Mouse (Mus musculus) frontal cortex, postnatal 10 days (tissue): ENCODE results near the gene Erich3.

ENCODE experiments used
- DNase-seq, 2 experiments: peaks; one replicate each; pipeline ENCODE4 v3.0.0; 2022; ENCODE audit warnings: low spot score in 2 of 2, mixed read lengths in 1 of 2

Gene Erich3

DNA sequence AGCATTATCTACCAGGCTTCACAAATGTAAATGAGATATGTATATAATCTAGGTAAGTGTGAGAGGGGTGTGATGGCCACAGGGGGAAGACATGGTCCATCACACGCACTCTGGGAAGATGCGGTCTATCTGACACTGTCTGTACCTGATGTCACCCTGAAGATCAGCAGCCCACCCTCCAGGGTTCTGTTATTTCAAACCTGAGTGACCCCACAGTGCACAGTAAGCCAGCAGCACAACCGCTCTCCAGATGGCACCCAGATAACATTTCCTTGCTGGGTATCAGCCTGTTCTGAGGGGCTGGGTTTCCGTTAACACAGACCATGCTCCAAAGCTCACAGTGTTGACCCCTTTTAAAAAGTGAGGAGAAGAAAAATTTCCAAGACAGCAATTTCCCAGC lies 102.7 kb downstream of the Erich3 start:
- DNase-seq: no peak

- DNase-seq: no peak
Observed at GRCm38 (mm10) chr3:154771651-154772050, 108.0 kb downstream of the Erich3 start.

- no peak for DNase-seq
Observed at GRCm38 (mm10) chr3:154778836-154779595, 115.4 kb downstream of the Erich3 start.

DNA sequence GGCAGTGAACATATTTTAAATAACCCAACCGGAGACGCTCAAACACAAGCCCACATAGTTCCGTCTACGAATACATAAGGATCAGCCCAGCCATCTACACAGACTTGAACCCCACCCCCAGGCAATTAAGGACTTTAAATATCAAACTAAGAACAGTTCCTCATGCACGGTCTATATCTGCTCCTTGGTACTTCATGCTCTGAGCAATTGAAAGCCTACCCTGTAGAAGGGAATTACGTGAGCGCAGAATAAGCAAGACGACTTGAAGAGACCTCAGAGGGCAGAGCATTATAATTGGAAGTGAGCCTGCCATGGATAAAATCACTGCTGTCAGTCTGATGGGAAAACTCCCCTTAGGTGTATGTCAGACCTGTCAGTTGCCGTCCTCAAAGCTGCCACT lies 122.7 kb downstream of the Erich3 start:
- DNase-seq: no peak

GRCm38 (mm10) chr3:154787611-154788010 lies 124.0 kb downstream of the Erich3 start:
- no peak for DNase-seq

DNA sequence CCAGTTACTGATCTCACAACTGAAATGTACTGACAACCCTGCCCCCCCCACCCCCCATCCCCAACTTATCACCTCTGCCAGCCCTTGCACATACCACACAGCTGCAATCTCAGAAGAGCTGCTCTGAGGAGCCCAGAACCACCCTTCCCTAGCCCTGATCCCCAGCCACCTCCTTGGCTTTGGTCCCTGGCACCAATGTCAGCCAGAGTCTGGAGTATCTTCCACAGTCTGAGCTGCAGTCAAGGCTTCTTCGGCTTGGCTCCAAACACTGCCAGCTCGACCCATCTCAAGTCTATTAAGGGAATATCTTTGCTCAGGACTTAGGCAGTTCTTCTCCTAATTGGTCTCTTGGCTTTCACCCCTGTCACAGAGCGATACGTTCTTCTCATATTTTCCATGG lies 129.9 kb downstream of the Erich3 start:
- no peak for DNase-seq

DNA sequence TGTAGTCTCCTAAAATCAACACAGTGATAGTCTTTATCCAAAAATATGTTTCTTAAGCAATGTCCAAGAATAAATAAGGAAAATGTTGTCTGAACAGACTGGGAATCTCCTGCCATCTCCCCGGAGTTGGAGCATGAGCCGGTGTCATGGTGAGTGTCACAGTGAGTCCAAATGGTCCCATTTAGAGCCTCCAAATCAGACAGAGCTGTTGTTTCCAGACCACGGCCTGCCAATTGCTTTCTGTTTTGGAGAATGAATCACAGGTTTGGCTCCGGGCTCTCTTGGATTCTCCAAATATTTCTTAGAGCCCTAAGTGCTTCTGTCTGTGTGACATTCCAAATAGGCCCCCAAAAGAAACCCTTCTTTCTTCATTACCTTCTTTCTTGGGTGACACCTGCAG lies 135.1 kb downstream of the Erich3 start:
- DNase-seq: no peak

- no peak for DNase-seq
Observed at GRCm38 (mm10) chr3:154800454-154800853, 136.8 kb downstream of the Erich3 start.

- DNase-seq: no peak
Observed at GRCm38 (mm10) chr3:154800888-154801429, 137.3 kb downstream of the Erich3 start.

DNA sequence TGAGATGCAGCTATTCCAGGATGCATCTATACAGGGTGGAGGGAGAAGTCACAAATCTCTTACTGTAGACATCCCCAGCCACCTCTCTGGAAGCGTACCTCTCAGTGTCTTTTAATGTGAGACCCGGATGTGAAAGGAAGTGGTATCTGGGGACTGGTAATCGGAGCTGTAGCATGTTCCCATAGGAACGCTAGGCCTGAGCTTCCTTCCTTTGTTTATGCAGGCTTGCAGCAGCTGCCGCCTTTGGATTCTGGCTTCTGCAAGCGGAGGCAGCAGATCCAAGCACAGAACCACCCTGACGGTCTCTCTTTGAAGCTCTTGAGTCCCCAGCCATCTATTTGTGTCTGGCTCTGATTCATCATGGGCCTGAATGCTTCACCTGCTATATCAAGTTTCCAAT lies 143.0 kb downstream of the Erich3 start:
- peak; percentile 52 to 61 for DNase-seq

DNA sequence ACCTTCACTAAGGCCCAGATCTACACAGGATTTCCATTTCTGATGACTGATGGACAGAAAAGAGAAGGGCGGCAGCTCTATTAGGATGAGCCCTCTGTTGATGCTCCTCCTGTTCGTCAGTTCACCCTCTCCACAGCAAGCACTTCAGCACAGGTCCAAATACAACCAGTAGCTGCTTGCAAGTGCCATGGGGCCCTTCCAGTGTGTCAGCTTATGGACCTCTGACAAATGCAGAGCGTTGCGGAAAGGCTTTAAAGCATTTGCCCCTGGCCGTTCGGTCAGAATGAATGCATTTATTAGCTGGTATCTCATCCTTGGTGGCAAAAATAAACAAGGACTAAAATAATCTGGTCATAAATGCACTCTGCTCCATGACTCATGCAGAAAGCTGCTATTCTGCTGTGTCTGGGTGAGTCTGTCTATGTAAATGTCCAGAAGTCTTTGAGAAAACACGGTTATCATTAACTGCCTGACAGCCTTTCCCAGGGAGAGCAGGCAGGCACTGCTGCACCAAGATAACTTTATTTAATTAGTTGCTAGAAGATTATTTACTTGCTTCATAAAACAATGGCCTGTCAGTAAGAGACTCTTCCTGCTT lies 146.7 kb downstream of the Erich3 start:
- DNase-seq: no peak

- no peak for DNase-seq
Observed at GRCm38 (mm10) chr3:154811281-154811680, 147.6 kb downstream of the Erich3 start.

DNA sequence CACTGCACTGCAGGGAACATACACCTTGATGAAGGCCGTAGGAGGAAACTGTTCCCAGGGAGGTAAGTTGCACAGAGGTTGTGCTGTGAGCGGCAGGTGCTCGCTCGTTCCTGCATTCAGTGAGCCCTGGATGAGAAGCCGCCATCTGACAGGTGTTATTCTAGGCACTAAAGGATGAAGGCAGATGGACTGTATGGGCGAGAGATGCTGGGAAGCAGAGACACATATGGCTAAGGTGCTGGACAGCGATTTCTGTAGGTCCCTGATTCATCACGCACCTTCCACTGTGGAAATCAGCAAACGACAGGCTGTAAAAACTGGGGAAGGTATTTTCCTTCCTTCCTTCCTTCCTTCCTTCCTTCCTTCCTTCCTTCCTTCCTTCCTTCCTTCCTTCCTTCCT lies 148.2 kb downstream of the Erich3 start:
- no peak for DNase-seq

DNA sequence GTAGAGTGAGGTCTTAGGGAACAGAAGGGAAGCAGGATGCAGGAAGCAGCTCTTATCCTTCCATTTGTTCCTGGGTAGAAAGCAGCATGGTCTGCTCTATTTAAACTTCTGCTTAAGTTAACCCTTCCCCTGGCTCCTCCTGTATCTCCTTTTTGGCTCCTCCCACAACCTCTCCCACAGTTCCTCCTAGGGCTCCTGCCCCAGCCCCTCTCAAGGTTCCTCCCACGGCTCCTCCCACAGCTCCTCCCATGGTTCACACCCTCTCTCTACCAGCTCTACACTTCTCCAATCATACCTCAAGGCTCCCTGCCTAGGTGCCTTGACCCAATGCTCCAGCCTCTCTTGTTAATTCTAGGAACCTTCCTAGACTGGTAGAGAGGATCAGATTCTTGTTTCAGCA lies 149.2 kb downstream of the Erich3 start:
- no peak for DNase-seq

DNA sequence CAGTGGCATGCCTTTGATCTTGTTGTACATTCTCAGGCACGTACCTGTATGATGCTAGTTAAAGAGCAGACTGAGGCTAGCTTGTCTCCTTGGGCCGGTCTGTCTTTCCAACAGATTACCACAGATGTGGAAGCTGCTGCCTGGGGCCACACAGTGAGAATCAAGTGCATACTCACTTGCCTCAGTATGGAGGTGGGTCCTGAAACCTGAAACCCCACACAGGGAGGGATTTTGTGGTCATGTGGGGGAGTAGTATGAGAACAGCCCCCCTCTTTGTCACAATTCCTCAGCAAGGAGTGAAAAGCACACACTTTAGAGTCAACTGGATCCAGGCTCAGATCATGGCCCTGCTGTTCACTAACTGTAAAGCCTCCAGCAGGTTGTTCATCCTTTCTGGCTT lies 151.9 kb downstream of the Erich3 start:
- DNase-seq: no peak

- no peak for DNase-seq
Observed at GRCm38 (mm10) chr3:154816231-154816630, 152.6 kb downstream of the Erich3 start.

- DNase-seq: peak; percentile 53 to 67
Observed at GRCm38 (mm10) chr3:154816801-154817625, 153.4 kb downstream of the Erich3 start.
